16 mouse cellular contexts compared by ENCODE assay signal in the genomic region with DNA sequence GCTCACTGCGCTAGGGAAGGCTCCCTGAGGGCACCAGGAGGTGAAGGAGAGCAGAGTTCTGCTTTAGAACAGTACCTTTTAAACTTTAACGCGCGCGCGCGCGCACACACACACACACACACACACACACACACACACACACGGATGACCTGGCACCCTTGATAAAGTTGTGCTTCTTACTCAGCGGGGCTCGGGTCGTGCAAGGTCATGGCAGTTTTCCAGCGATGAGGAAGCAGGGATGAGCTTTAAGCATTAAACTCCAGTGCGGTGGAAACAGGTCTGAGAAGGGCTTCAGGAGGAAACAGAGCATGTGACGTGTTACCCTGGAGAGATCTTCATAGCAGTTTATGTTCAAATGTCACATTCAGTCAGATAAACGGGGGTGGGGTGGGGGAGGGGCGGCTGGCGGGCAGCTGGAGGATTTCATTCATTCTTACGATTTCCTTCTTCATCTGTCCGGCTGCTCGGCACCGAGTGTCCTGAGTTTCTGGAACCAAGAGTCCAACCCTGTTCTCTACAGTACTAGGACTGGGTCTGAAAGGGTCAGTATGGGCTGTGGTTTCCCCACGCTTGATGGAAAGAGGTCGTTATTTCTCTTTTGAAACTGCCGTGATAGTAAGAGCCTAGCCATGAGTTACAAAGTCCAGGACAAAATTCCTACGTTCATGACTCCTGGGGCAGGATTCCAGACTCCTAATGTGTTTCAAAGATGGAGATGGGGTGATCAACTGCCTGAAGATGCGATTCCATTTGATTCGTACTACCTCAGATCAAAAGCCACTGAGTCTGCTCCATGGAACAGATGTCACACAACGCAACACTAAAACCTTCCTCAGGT. TPM values are rescaled to one million over a fixed set of nuclear protein-coding genes. Genes with fewer than 3 reads are reported as not detected.
DNase-seq lines count a peak whose midpoint lies in the region; ATAC-seq and TF ChIP-seq lines count a peak whose summit lies in the region.
"Had no signal": no experiment of that assay in that cellular context is flagged by ENCODE, and none has a peak within 500 bp of the region (broad histone marks: within the 10 kb centered on the region; RNA-seq: fewer than 3 reads in every experiment).

No protein-coding gene starts in this region.

- no peaks in the 10 kb centered on the region for H3K27me3 ChIP-seq in intestine, embryonic 14.5 days (replicated peaks; ENCODE audit: control insufficient read depth, insufficient read depth, low read length)
- H3K27me3 ChIP-seq in intestine, embryonic 15.5 days (replicated peaks), result no peaks in the 10 kb centered on the region
- H3K27me3 ChIP-seq in kidney, embryonic 16.5 days (ENCODE audit: insufficient read depth, low read length), result no peaks in the 10 kb centered on the region
- H3K27me3 ChIP-seq in lung, postnatal 0 days (replicated peaks; ENCODE audit: insufficient read depth, low read length), result no peaks in the 10 kb centered on the region
- H3K27me3 ChIP-seq: CH12.LX; liver, embryonic 15.5 days had no signal

- ATAC-seq in intestine, embryonic 14.5 days (replicated peaks; ENCODE audit: low FRiP score, low TSS enrichment, low read depth), result no peak
- no peak for ATAC-seq in intestine, embryonic 15.5 days
- peak; percentile 49; the same call in 1 of the 2 replicates for ATAC-seq in kidney, embryonic 16.5 days (ENCODE audit: low FRiP score, low TSS enrichment)
- ATAC-seq in activated CD4-positive, CD25-positive, alpha-beta regulatory T cell, adult 4 months, result no peak
- ATAC-seq in megakaryocyte, adult 5-6 weeks (ENCODE audit: poor library complexity, severe bottlenecking), result no peak
- no peak for ATAC-seq in lung, postnatal 0 days

- H3K9me3 ChIP-seq in intestine, embryonic 14.5 days (ENCODE audit: control insufficient read depth, low read length), result no peaks in the 10 kb centered on the region
- no peaks in the 10 kb centered on the region for H3K9me3 ChIP-seq in intestine, embryonic 15.5 days
- H3K9me3 ChIP-seq in kidney, embryonic 16.5 days (ENCODE audit: low read length), result no peaks in the 10 kb centered on the region
- no peaks in the 10 kb centered on the region for H3K9me3 ChIP-seq in lung, postnatal 0 days (ENCODE audit: low read length)

- H3K36me3 ChIP-seq in intestine, embryonic 14.5 days (ENCODE audit: control insufficient read depth, insufficient read depth, low read length), result no peaks in the 10 kb centered on the region
- no peaks in the 10 kb centered on the region for H3K36me3 ChIP-seq in intestine, embryonic 15.5 days
- no peaks in the 10 kb centered on the region for H3K36me3 ChIP-seq in kidney, embryonic 16.5 days (ENCODE audit: insufficient read depth, low read length)
- H3K36me3 ChIP-seq in lung, postnatal 0 days (ENCODE audit: insufficient read depth, low read length), result no peaks in the 10 kb centered on the region
- H3K36me3 ChIP-seq: liver, embryonic 15.5 days had no signal

- H3K9ac ChIP-seq in intestine, embryonic 14.5 days (ENCODE audit: low read length), result no peak overlapping the region
- no peak overlapping the region for H3K9ac ChIP-seq in intestine, embryonic 15.5 days
- H3K9ac ChIP-seq in kidney, embryonic 16.5 days (replicated peaks; ENCODE audit: low read length), result no peak overlapping the region
- no peak overlapping the region for H3K9ac ChIP-seq in lung, postnatal 0 days (replicated peaks; ENCODE audit: low read depth)
- H3K9ac ChIP-seq: liver, embryonic 15.5 days had no signal

- no peak overlapping the region for H3K4me3 ChIP-seq in intestine, embryonic 14.5 days (ENCODE audit: low read depth, low read length)
- no peak overlapping the region for H3K4me3 ChIP-seq in intestine, embryonic 15.5 days (replicated peaks)
- H3K4me3 ChIP-seq in kidney, embryonic 16.5 days (ENCODE audit: low read length), result no peak overlapping the region; the same call in 1 of the 2 replicates
- no peak overlapping the region for H3K4me3 ChIP-seq in lung, postnatal 0 days (ENCODE audit: low read depth, low read length)
- H3K4me3 ChIP-seq: erythroblast, embryonic 14.5 days; layer of hippocampus, adult 2 months; liver, embryonic 15.5 days had no signal

- H3K4me2 ChIP-seq in intestine, embryonic 14.5 days (ENCODE audit: low read length), result peak overlapping the region; percentile 35
- no peak overlapping the region; the same call in 1 of the 2 replicates for H3K4me2 ChIP-seq in intestine, embryonic 15.5 days (replicated peaks)
- H3K4me2 ChIP-seq in kidney, embryonic 16.5 days (replicated peaks; ENCODE audit: low read depth, low read length), result peak overlapping the region; percentile 25; the same call in 1 of the 2 replicates
- no peak overlapping the region for H3K4me2 ChIP-seq in lung, postnatal 0 days (replicated peaks; ENCODE audit: low read depth, low read length)
- H3K4me2 ChIP-seq: liver, embryonic 15.5 days had no signal

- peaks cover 5% of the 10 kb centered on the region; the same call in 1 of the 2 replicates for H3K4me1 ChIP-seq in intestine, embryonic 14.5 days (replicated peaks; ENCODE audit: control insufficient read depth, insufficient read depth, low read length)
- H3K4me1 ChIP-seq in intestine, embryonic 15.5 days (replicated peaks), result no peaks in the 10 kb centered on the region
- peaks cover 16% of the 10 kb centered on the region for H3K4me1 ChIP-seq in kidney, embryonic 16.5 days (ENCODE audit: insufficient read depth, low read length)
- no peaks in the 10 kb centered on the region for H3K4me1 ChIP-seq in lung, postnatal 0 days (ENCODE audit: insufficient read depth, low read depth, low read length)
- H3K4me1 ChIP-seq: liver, embryonic 15.5 days had no signal

- DNase-seq in intestine, embryonic 14.5 days (ENCODE audit: low spot score), result no peak
- DNase-seq in Muller cell, postnatal 12 days (ENCODE audit: inconsistent ontology term), result peak; percentile 29
- DNase-seq in adrenal gland, adult 2 months, result peak; percentile 77
- DNase-seq in lung, postnatal 0 days (ENCODE audit: low spot score), result no peak
- DNase-seq: spleen, adult 18-20 months; thymus, postnatal 25 days had no signal

- no peak for TF ChIP-seq CTCF in lung, postnatal 0 days (IDR thresholded peaks at IDR 0.05)

- no peak overlapping the region for H3K27ac ChIP-seq in intestine, embryonic 14.5 days (ENCODE audit: low read depth)
- H3K27ac ChIP-seq in intestine, embryonic 15.5 days, result no peak overlapping the region
- H3K27ac ChIP-seq in kidney, embryonic 16.5 days (ENCODE audit: low read length), result peak overlapping the region; percentile 77
- H3K27ac ChIP-seq in lung, postnatal 0 days (ENCODE audit: low read length), result no peak overlapping the region
- H3K27ac ChIP-seq: layer of hippocampus, adult 2 months; liver, embryonic 15.5 days had no signal

- WGBS in intestine, embryonic 14.5 days, result 46% methylated on average over 29 of the region's 29 CpGs
- 55% methylated on average over 29 of the region's 29 CpGs for WGBS in intestine, embryonic 15.5 days
- WGBS in kidney, embryonic 16.5 days, result 48% methylated on average over 29 of the region's 29 CpGs
- 56% methylated on average over 29 of the region's 29 CpGs for WGBS in lung, postnatal 0 days

- TF ChIP-seq EP300 in lung, postnatal 0 days (IDR thresholded peaks at IDR 0.05), result no peak

RNA-seq across cellular contexts. Expression of a gene that starts 41.2 kb away (rescaled TPM):
- 4.8 and 6.0 TPM in 2 replicates for polyA plus RNA-seq in intestine, embryonic 14.5 days (2014; fragmentation: Nextera tagmentation; extraction: Ambion mirVana)
- polyA plus RNA-seq in intestine, embryonic 15.5 days (2015; fragmentation: Nextera tagmentation; extraction: Ambion mirVana), result 3.6 and 4.9 TPM in 2 replicates
- total RNA-seq in adrenal gland, adult 2 months (2021), result 1 to 10 TPM; 2.8 to 4.0 TPM
- 0.66 and 0.99 TPM in 2 replicates for polyA plus RNA-seq in adrenal gland, adult 2 months (2012; rRNA removed)
- 26.5 and 26.9 TPM in 2 replicates for polyA plus RNA-seq in kidney, embryonic 16.5 days (2015; fragmentation: Nextera tagmentation; extraction: Ambion mirVana)
- not detected for polyA plus RNA-seq in activated CD4-positive, CD25-positive, alpha-beta regulatory T cell, adult 4 months (2017; shearing (Covaris generic))
- not detected in 2 replicates for total RNA-seq in megakaryocyte, adult 5-6 weeks (2015)
- not detected in 2 replicates for total RNA-seq in megakaryocyte, adult 5-6 weeks (2017)
- 0.49 and 0.75 TPM in 2 replicates for polyA plus RNA-seq in lung, postnatal 0 days (2015; fragmentation: Nextera tagmentation; extraction: Ambion mirVana)
- total RNA-seq: CH12.LX; common myeloid progenitor, adult 5-6 weeks; hematopoietic stem cell, adult 5-6 weeks had no signal
- polyA plus RNA-seq: erythroblast, embryonic 14.5 days had no signal

Comparison
In these comparisons a context has a peak if more than half of its experiments do, and no peak if none do; other contexts are left out.
1. H3K4me2 ChIP-seq: peak in intestine, embryonic 14.5 days (single experiment) and kidney, embryonic 16.5 days (single experiment); none in intestine, embryonic 15.5 days (single experiment) and lung, postnatal 0 days (single experiment).
2. DNase-seq: peak in Muller cell, postnatal 12 days (single experiment) and adrenal gland, adult 2 months (single experiment); none in intestine, embryonic 14.5 days (single experiment) and lung, postnatal 0 days (single experiment).